Mouse (Mus musculus) spleen, adult 2 months (tissue): ENCODE measurements around the gene Nav2.

Source experiments
- CTCF ChIP-seq: fragments of 200-500 bp; IDR thresholded peaks from 2 replicates; pipeline ENCODE4 v1.5.1; 2011; ENCODE audit warnings: mild to moderate bottlenecking, inconsistent platforms; ENCODE audit not compliant: insufficient read depth, insufficient read length, insufficient replicate concordance; ENCODE audit errors: extremely low read depth
- POLR2A ChIP-seq: fragments of 200-500 bp; IDR thresholded peaks from 2 replicates; pipeline ENCODE4 v1.6.1; 2011; ENCODE audit warnings: low read depth, low read length, inconsistent platforms

DNA sequence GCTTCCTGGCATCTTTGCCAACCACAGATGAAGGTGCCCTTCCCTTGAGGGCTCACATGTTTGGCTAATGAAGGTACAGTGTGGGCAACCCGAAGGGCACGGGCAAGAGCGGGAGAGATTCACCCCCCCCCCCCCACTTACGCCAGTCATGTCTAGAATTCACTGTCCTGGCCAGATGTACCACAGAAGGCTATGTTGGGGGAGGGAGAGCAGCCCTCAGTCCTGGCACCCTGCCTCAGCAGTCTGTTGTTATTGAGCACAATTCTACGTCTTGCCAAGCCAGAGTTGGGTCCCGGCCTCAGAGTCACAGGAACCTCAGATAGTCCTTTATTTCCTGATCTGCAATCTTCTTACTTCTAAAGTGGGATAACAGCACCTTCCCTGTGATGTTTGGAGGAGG, 357.9 kb downstream of the Nav2 start:
- no peak for TF ChIP-seq CTCF
- TF ChIP-seq POLR2A = no peak
